Mouse (Mus musculus): ENCODE measurements at regions not wholly inside any gene's neighbourhood (a gene's known extent, or its start where the extent isn't known, plus 50 kb on each side); places are given as distances from the start of the nearest gene placed in this dataset.

GRCm38 (mm10) chr5:111620626-111621025, 113.1 kb upstream of the Gm26897 start:
- Histone ChIP-seq H3K4me1 (peaks cover 22% of the 10 kb centered on the region), H3K36me3 (no peaks in the 10 kb centered on the region), H3K4me2 (replicated peaks) (no peak overlapping the region), H3K9me3 (no peaks in the 10 kb centered on the region), H3K9ac (replicated peaks) (no peak overlapping the region), H3K4me3 (no peak overlapping the region), H3K27me3 (peaks cover 27% of the 10 kb centered on the region), H3K27ac (replicated peaks) (no peak overlapping the region)
- ATAC-seq (ENCODE audit: low FRiP score, low read depth), result no peak
- 78% methylated on average over 6 of the region's 6 CpGs for WGBS

- H3K9me3 ChIP-seq, result no peaks in the 10 kb centered on the region
- 89% methylated on average over 5 of the region's 5 CpGs for WGBS
- H3K4me3 ChIP-seq, result no peak overlapping the region
- no peaks in the 10 kb centered on the region for H3K36me3 ChIP-seq
- no peak overlapping the region for H3K27ac ChIP-seq (replicated peaks)
- peaks cover 36% of the 10 kb centered on the region for H3K27me3 ChIP-seq
- H3K9ac ChIP-seq (replicated peaks), result no peak overlapping the region
- ATAC-seq (ENCODE audit: low FRiP score, low read depth), result no peak
- peaks cover 41% of the 10 kb centered on the region for H3K4me1 ChIP-seq
- H3K4me2 ChIP-seq (replicated peaks), result no peak overlapping the region
Observed at GRCm38 (mm10) chr5:111622481-111622880, 111.2 kb upstream of the Gm26897 start.

- H3K9me3 ChIP-seq, result no peaks in the 10 kb centered on the region
- no peak overlapping the region for H3K4me3 ChIP-seq
- peak overlapping the region; percentile 46 for H3K27ac ChIP-seq (replicated peaks)
- no peaks in the 10 kb centered on the region for H3K36me3 ChIP-seq
- H3K4me1 ChIP-seq, result peaks cover 33% of the 10 kb centered on the region
- H3K9ac ChIP-seq (replicated peaks), result no peak overlapping the region
- H3K27me3 ChIP-seq, result peaks cover 42% of the 10 kb centered on the region
- WGBS, result 8% methylated on average over 6 of the region's 6 CpGs
- no peak for ATAC-seq (ENCODE audit: low FRiP score, low read depth)
- no peak overlapping the region for H3K4me2 ChIP-seq (replicated peaks)
Observed at GRCm38 (mm10) chr5:111626273-111626798, 107.4 kb upstream of the Gm26897 start.

GRCm38 (mm10) chr5:111630313-111630844, 103.3 kb upstream of the Gm26897 start:
- H3K4me1 ChIP-seq, result peaks cover 45% of the 10 kb centered on the region
- peak; percentile 27; the same call in 1 of the 2 replicates for ATAC-seq (ENCODE audit: low FRiP score, low read depth)

GRCm38 (mm10) chr5:111631572-111632161, 102.1 kb upstream of the Gm26897 start:
- Histone ChIP-seq H3K4me2 (replicated peaks) (peak overlapping the region; percentile 19; the same call in 1 of the 2 replicates), H3K9me3 (peaks cover 5% of the 10 kb centered on the region; the same call in 1 of the 2 replicates), H3K36me3 (no peaks in the 10 kb centered on the region), H3K27ac (replicated peaks) (peak overlapping the region; percentile 83), H3K4me3 (no peak overlapping the region), H3K27me3 (peaks cover 36% of the 10 kb centered on the region), H3K4me1 (peaks cover 35% of the 10 kb centered on the region), H3K9ac (replicated peaks) (peak overlapping the region; percentile 32; the same call in 1 of the 2 replicates)
- 3% methylated on average over 18 of the region's 18 CpGs for WGBS
- peak; percentile 71 for ATAC-seq (ENCODE audit: low FRiP score, low read depth)

More at GRCm38 (mm10) chr5:111630313-111630844, 103.3 kb upstream of the Gm26897 start:
- H3K4me2 ChIP-seq (replicated peaks), result no peak overlapping the region
- no peak overlapping the region for H3K4me3 ChIP-seq
- peaks cover 5% of the 10 kb centered on the region; the same call in 1 of the 2 replicates for H3K9me3 ChIP-seq
- no peak overlapping the region for H3K27ac ChIP-seq (replicated peaks)
- H3K9ac ChIP-seq (replicated peaks), result no peak overlapping the region
- H3K36me3 ChIP-seq, result no peaks in the 10 kb centered on the region
- WGBS, result 94% methylated on average over 3 of the region's 3 CpGs
- H3K27me3 ChIP-seq, result peaks cover 24% of the 10 kb centered on the region

- no peak overlapping the region for H3K4me3 ChIP-seq
- H3K9ac ChIP-seq (replicated peaks), result no peak overlapping the region
- H3K27ac ChIP-seq (replicated peaks), result no peak overlapping the region
- ATAC-seq (ENCODE audit: low FRiP score, low read depth), result no peak
- 88% methylated on average over 5 of the region's 5 CpGs for WGBS
- peaks cover 41% of the 10 kb centered on the region for H3K27me3 ChIP-seq
- H3K36me3 ChIP-seq, result no peaks in the 10 kb centered on the region
- no peak overlapping the region for H3K4me2 ChIP-seq (replicated peaks)
- peaks cover 38% of the 10 kb centered on the region for H3K4me1 ChIP-seq
- peaks cover 5% of the 10 kb centered on the region; the same call in 1 of the 2 replicates for H3K9me3 ChIP-seq
Observed at GRCm38 (mm10) chr5:111635092-111635491, 98.6 kb upstream of the Gm26897 start.

GRCm38 (mm10) chr5:111636969-111637368, 96.8 kb upstream of the Gm26897 start:
- H3K27ac ChIP-seq (replicated peaks), result no peak overlapping the region
- no peak overlapping the region for H3K4me3 ChIP-seq
- H3K36me3 ChIP-seq, result no peaks in the 10 kb centered on the region
- ATAC-seq (ENCODE audit: low FRiP score, low read depth), result no peak
- no peak overlapping the region for H3K4me2 ChIP-seq (replicated peaks)
- H3K9me3 ChIP-seq, result peaks cover 5% of the 10 kb centered on the region; the same call in 1 of the 2 replicates
- 48% methylated on average over 4 of the region's 4 CpGs for WGBS
- no peak overlapping the region for H3K9ac ChIP-seq (replicated peaks)
- H3K27me3 ChIP-seq, result peaks cover 51% of the 10 kb centered on the region
- peaks cover 37% of the 10 kb centered on the region for H3K4me1 ChIP-seq

- 77% methylated on average over 7 of the region's 7 CpGs for WGBS
- H3K4me1 ChIP-seq, result peaks cover 31% of the 10 kb centered on the region
Observed at GRCm38 (mm10) chr5:111638306-111638705, 95.4 kb upstream of the Gm26897 start.

GRCm38 (mm10) chr5:111639476-111640287, 94.0 kb upstream of the Gm26897 start:
- Histone ChIP-seq H3K27me3 (peaks cover 54% of the 10 kb centered on the region), H3K4me2 (replicated peaks) (peak overlapping the region; percentile 47), H3K9me3 (no peaks in the 10 kb centered on the region), H3K27ac (replicated peaks) (no peak overlapping the region), H3K36me3 (no peaks in the 10 kb centered on the region), H3K9ac (replicated peaks) (no peak overlapping the region; the same call in 1 of the 2 replicates), H3K4me3 (peak overlapping the region; percentile 13; the same call in 1 of the 2 replicates), H3K4me1 (peaks cover 35% of the 10 kb centered on the region)
- no peak for ATAC-seq (ENCODE audit: low FRiP score, low read depth)
- WGBS, result 4% methylated on average over 28 of the region's 29 CpGs

More at GRCm38 (mm10) chr5:111638306-111638705, 95.4 kb upstream of the Gm26897 start:
- Histone ChIP-seq H3K9me3 (peaks cover 2% of the 10 kb centered on the region; the same call in 1 of the 2 replicates), H3K27me3 (peaks cover 52% of the 10 kb centered on the region), H3K4me2 (replicated peaks) (no peak overlapping the region), H3K36me3 (no peaks in the 10 kb centered on the region), H3K27ac (replicated peaks) (no peak overlapping the region), H3K4me3 (no peak overlapping the region), H3K9ac (replicated peaks) (no peak overlapping the region)
- ATAC-seq (ENCODE audit: low FRiP score, low read depth), result no peak

- H3K9me3 ChIP-seq, result no peaks in the 10 kb centered on the region
- H3K36me3 ChIP-seq, result no peaks in the 10 kb centered on the region
- no peak for ATAC-seq (ENCODE audit: low FRiP score, low read depth)
- no peak overlapping the region for H3K9ac ChIP-seq (replicated peaks)
- H3K4me3 ChIP-seq, result no peak overlapping the region
- no peak overlapping the region for H3K27ac ChIP-seq (replicated peaks)
- no peak overlapping the region for H3K4me2 ChIP-seq (replicated peaks)
- H3K27me3 ChIP-seq, result peaks cover 43% of the 10 kb centered on the region
- peaks cover 40% of the 10 kb centered on the region for H3K4me1 ChIP-seq
- WGBS, result 57% methylated on average over 7 of the region's 7 CpGs
Observed at GRCm38 (mm10) chr5:111640976-111641375, 92.7 kb upstream of the Gm26897 start.

- Histone ChIP-seq H3K9ac (replicated peaks) (no peak overlapping the region), H3K4me3 (no peak overlapping the region), H3K9me3 (no peaks in the 10 kb centered on the region), H3K36me3 (no peaks in the 10 kb centered on the region), H3K4me1 (peaks cover 37% of the 10 kb centered on the region), H3K4me2 (replicated peaks) (no peak overlapping the region), H3K27me3 (peaks cover 36% of the 10 kb centered on the region), H3K27ac (replicated peaks) (no peak overlapping the region)
- WGBS, result 87% methylated on average over 4 of the region's 4 CpGs
- ATAC-seq (ENCODE audit: low FRiP score, low read depth), result no peak
Observed at GRCm38 (mm10) chr5:111641685-111642084, 92.0 kb upstream of the Gm26897 start.

- Histone ChIP-seq H3K9me3 (no peaks in the 10 kb centered on the region), H3K4me3 (no peak overlapping the region), H3K9ac (replicated peaks) (no peak overlapping the region), H3K4me2 (replicated peaks) (no peak overlapping the region), H3K4me1 (peaks cover 43% of the 10 kb centered on the region), H3K27me3 (peaks cover 14% of the 10 kb centered on the region), H3K36me3 (no peaks in the 10 kb centered on the region), H3K27ac (replicated peaks) (no peak overlapping the region; the same call in 1 of the 2 replicates)
- WGBS, result 85% methylated on average over 2 of the region's 2 CpGs
- no peak for ATAC-seq (ENCODE audit: low FRiP score, low read depth)
Observed at GRCm38 (mm10) chr5:111644142-111644541, 89.6 kb upstream of the Gm26897 start.
